Mouse (Mus musculus) midbrain, embryonic 10.5 days (tissue): ENCODE data around the gene Prmt3. TPM values are rescaled to one million over a fixed set of nuclear protein-coding genes. Genes with fewer than 3 reads are reported as not detected.

ENCODE experiments used
- DNase-seq: peaks from one replicate; pipeline ENCODE4 v3.0.0-alpha.2; 2017; ENCODE audit warnings: low spot score
- H3K27ac ChIP-seq: fragments of 300-500 bp; sonication (generic); replicated peaks from 2 replicates; pipeline ENCODE4 v1.5.1; 2016; ENCODE audit warnings: mild to moderate bottlenecking
- H3K27me3 ChIP-seq: fragments of 300-500 bp; sonication (generic); 2 replicates; pipeline ENCODE4 v1.6.1; 2016; ENCODE audit warnings: low read depth, mild to moderate bottlenecking; ENCODE audit not compliant: poor library complexity, severe bottlenecking
- H3K36me3 ChIP-seq: fragments of 300-500 bp; sonication (generic); 2 replicates; pipeline ENCODE4 v1.6.1; 2016; ENCODE audit warnings: mild to moderate bottlenecking, moderate library complexity
- H3K4me1 ChIP-seq: fragments of 300-500 bp; sonication (generic); 2 replicates; pipeline ENCODE4 v1.6.1; 2016
- H3K4me3 ChIP-seq: fragments of 300-500 bp; sonication (generic); 2 replicates; pipeline ENCODE4 v1.5.1; 2016; ENCODE audit warnings: mild to moderate bottlenecking, moderate library complexity
- H3K9me3 ChIP-seq: fragments of 300-500 bp; sonication (generic); replicated peaks from 2 replicates; pipeline ENCODE4 v1.6.1; 2016; ENCODE audit warnings: mild to moderate bottlenecking
- WGBS: fragments of 180-500 bp; shearing (Covaris S2); methylation state at CpG from one replicate; pipeline ENCODE4 v1.1.7; 2016; 5-methylcytosine and 5-hydroxymethylcytosine counted together
- polyA plus RNA-seq: library from polyadenylated mRNA; unstranded; fragments of >200 nt; fragmentation: Nextera tagmentation; extraction: Ambion mirVana; gene quantifications from 2 replicates; pipeline ENCODE4 v1.2.1, GENCODE M21; 2016

Gene Prmt3
- polyA plus RNA-seq, 1 experiment from 2014 or later: 81.2 TPM

DNA sequence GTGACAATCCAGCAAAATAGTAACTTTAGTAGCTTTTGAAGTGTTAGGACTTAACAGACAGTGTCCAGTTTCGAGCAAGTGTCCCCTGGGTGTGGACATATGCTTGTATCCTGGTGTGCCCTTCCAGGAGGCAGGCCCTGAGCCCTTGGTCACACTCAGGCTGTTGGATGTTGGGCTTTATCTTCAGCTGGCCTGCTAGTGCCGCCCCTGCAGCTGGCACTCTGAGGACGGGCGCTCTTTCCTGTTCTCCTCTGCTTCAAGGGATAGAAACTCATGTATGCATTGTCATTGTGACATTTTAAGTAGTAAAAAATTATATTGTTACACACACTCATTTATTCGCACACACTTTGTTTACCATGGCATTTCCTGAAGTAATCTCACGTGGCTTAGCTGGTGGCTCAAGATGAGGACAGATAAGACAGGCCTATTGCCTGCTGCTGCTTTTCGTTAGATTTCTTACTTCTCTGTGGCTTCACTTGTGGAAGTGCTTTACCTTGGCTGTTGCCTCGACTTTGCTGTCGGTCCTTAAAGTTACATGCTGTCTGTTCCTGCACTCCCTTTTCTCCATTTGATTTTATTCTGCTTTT, 29.0 kb downstream of the Prmt3 start:
- 90% methylated on average over 9 of the region's 9 CpGs for WGBS
- H3K4me3 ChIP-seq: no peak overlapping the region
- peaks cover 4% of the 10 kb centered on the region; the same call in 1 of the 2 replicates for H3K27me3 ChIP-seq
- peaks cover 11% of the 10 kb centered on the region for H3K4me1 ChIP-seq
- H3K27ac ChIP-seq: no peak overlapping the region
- DNase-seq: no peak
- peaks cover 54% of the 10 kb centered on the region for H3K36me3 ChIP-seq
- H3K9me3 ChIP-seq: no peaks in the 10 kb centered on the region

DNA sequence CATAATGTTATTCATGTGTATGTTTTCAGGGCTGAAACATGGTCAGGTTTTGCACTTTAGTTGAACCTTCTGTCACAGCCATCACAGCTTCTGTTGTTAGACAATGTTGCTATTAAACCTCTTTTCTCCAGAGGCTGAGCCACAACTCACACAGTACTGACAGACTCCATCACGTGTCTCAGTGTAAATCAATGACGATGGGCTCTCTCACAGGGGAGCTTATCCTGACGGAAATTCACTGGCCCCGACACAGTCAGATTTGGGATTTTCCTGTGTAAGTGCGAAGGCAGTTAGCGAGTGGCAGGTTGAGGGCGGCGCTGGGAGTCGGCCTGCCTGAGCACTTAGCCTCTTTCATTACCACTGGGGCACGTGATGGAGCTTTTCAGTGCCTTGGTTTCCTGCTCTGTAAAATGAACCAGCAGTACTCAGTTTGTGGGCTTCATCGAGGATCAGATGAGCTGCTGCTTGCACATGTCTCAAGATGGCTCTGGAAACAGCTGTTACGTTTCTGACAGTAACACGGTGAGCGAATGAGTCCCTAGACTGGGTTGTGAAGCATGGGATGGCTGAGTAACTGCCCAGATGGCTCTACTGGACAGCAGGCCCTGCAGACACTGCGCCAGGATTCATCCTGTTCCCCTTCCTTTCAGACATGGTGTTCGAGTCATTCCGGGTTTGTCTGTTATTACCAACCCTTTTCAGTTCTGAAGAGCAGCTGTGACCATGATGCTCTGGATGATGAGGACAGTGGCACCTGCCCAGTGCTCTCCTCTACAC, 29.9 kb downstream of the Prmt3 start:
- no peak for DNase-seq
- no peak overlapping the region for H3K27ac ChIP-seq
- WGBS: 90% methylated on average over 17 of the region's 17 CpGs
- peaks cover 11% of the 10 kb centered on the region for H3K4me1 ChIP-seq
- no peaks in the 10 kb centered on the region for H3K9me3 ChIP-seq
- peaks cover 52% of the 10 kb centered on the region for H3K36me3 ChIP-seq
- H3K4me3 ChIP-seq: no peak overlapping the region
- H3K27me3 ChIP-seq: peaks cover 4% of the 10 kb centered on the region; the same call in 1 of the 2 replicates

GRCm38 (mm10) chr7:49809100-49809499, 31.0 kb downstream of the Prmt3 start:
- no peaks in the 10 kb centered on the region for H3K9me3 ChIP-seq
- H3K27me3 ChIP-seq: peaks cover 4% of the 10 kb centered on the region; the same call in 1 of the 2 replicates
- peaks cover 11% of the 10 kb centered on the region for H3K4me1 ChIP-seq
- peaks cover 51% of the 10 kb centered on the region for H3K36me3 ChIP-seq
- WGBS: 89% methylated on average over 6 of the region's 6 CpGs
- H3K27ac ChIP-seq: no peak overlapping the region
- H3K4me3 ChIP-seq: no peak overlapping the region
- no peak for DNase-seq

DNA sequence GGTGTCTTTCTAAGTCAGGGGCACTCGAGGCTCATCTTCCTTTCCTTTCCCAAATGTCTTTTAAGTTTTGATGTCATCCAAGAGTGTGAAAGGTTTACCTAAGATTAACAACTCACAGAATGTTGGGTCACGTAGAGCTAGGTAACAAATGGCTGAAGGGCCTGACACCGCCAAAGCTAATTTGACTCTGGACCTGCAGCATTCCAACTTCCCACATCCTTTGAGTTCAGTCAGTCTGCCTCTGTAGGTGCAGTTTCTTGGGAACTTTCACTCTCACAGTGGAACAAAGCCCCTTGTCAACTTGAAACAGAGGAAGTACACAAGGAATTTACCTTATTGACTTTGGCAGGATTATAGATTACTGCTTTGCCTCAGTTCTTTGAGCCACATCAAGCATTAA, 31.4 kb downstream of the Prmt3 start:
- DNase-seq: no peak
- 69% methylated on average over 3 of the region's 3 CpGs for WGBS
- Histone ChIP-seq H3K36me3 (peaks cover 55% of the 10 kb centered on the region), H3K4me3 (no peak overlapping the region), H3K27ac (no peak overlapping the region), H3K9me3 (no peaks in the 10 kb centered on the region), H3K4me1 (peaks cover 11% of the 10 kb centered on the region), H3K27me3 (peaks cover 4% of the 10 kb centered on the region; the same call in 1 of the 2 replicates)

- H3K9me3 ChIP-seq: no peaks in the 10 kb centered on the region
- peaks cover 11% of the 10 kb centered on the region for H3K4me1 ChIP-seq
- WGBS: 72% methylated on average over 4 of the region's 4 CpGs
- DNase-seq: no peak
- no peak overlapping the region for H3K4me3 ChIP-seq
- no peak overlapping the region for H3K27ac ChIP-seq
- peaks cover 56% of the 10 kb centered on the region for H3K36me3 ChIP-seq
- peaks cover 4% of the 10 kb centered on the region; the same call in 1 of the 2 replicates for H3K27me3 ChIP-seq
These were observed 33.2 kb downstream of the Prmt3 start for GRCm38 (mm10) chr7:49811346-49811745.

DNA sequence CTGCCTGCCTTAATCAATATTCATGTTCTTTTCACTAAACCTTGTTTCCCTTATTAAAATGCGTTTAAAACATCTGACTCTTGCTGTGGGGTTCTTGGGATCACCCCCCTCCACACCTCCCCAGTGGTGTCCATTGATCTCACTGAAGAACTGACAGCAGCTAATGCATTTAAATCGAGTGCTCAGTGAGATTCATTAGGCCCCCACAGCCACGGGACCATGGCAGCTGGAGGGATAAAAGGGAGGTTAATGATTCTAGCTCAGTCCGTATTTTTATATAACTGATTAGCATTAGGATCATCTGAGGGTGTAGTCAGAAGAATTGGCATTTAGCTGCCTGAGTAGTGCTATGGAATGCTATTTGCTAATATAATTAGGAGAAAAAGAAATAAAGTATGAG, 41.2 kb downstream of the Prmt3 start:
- Histone ChIP-seq H3K27me3 (no peaks in the 10 kb centered on the region), H3K4me3 (no peak overlapping the region), H3K27ac (no peak overlapping the region), H3K9me3 (no peaks in the 10 kb centered on the region), H3K36me3 (peaks cover 34% of the 10 kb centered on the region), H3K4me1 (peaks cover 13% of the 10 kb centered on the region)
- no peak for DNase-seq
- WGBS: 61% methylated on average over 4 of the region's 4 CpGs

- Histone ChIP-seq H3K4me3 (no peak overlapping the region), H3K4me1 (peaks cover 13% of the 10 kb centered on the region), H3K27me3 (no peaks in the 10 kb centered on the region), H3K9me3 (no peaks in the 10 kb centered on the region), H3K36me3 (peaks cover 25% of the 10 kb centered on the region), H3K27ac (no peak overlapping the region)
- DNase-seq: no peak
- WGBS: 96% methylated on average over 1 of the region's 1 CpGs
These were observed 43.2 kb downstream of the Prmt3 start for GRCm38 (mm10) chr7:49821370-49821769.

DNA sequence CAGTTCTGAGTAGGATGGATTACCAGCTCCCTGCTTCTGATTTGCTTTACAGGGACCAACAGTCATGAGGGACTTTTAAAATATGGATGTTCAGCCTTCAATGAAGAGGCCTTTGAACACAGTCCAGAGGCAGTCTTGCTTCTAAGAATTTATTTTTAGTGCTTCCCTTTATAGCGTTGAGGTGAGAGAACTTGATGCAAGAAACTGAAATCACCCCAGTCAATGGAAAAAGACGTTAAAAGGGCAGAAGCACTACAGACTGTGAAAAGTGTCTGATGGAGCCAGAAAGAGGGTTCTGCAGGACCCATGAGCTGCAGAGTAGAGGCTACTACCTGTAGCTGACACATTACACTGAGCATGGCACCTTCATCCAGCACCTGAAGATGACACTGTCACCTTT, 43.9 kb downstream of the Prmt3 start:
- 91% methylated on average over 2 of the region's 2 CpGs for WGBS
- Histone ChIP-seq H3K9me3 (no peaks in the 10 kb centered on the region), H3K4me1 (peaks cover 13% of the 10 kb centered on the region), H3K36me3 (peaks cover 32% of the 10 kb centered on the region), H3K27ac (no peak overlapping the region), H3K27me3 (no peaks in the 10 kb centered on the region), H3K4me3 (no peak overlapping the region)
- no peak for DNase-seq

GRCm38 (mm10) chr7:49823595-49823994, 45.4 kb downstream of the Prmt3 start:
- H3K27ac ChIP-seq: no peak overlapping the region
- peaks cover 11% of the 10 kb centered on the region for H3K4me1 ChIP-seq
- H3K27me3 ChIP-seq: no peaks in the 10 kb centered on the region
- peaks cover 44% of the 10 kb centered on the region for H3K36me3 ChIP-seq
- WGBS: 90% methylated on average over 4 of the region's 4 CpGs
- DNase-seq: no peak
- H3K4me3 ChIP-seq: no peak overlapping the region
- no peaks in the 10 kb centered on the region for H3K9me3 ChIP-seq

DNA sequence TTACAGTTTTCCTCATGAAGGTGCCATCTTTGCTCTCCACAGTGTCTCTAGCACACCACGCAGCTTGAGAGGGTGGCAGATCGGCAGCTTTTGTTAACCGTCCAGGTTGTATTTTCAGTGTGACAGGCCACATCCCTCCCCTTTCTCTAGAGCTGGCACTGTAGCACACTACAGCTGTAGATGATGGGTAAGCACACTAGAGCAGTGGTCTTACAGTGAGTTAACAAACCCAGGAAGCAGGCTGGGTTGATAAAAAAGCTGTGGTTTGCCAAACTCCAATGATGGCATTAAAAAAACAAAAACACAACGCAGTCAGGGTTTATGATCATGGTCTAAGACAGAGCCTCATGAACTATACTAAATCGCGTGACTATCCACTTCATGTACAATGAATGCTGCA, 45.9 kb downstream of the Prmt3 start:
- H3K4me1 ChIP-seq: peaks cover 6% of the 10 kb centered on the region
- no peak overlapping the region for H3K4me3 ChIP-seq
- H3K9me3 ChIP-seq: no peaks in the 10 kb centered on the region
- no peaks in the 10 kb centered on the region for H3K27me3 ChIP-seq
- DNase-seq: no peak
- WGBS: 94% methylated on average over 6 of the region's 6 CpGs
- no peak overlapping the region for H3K27ac ChIP-seq
- peaks cover 44% of the 10 kb centered on the region for H3K36me3 ChIP-seq

DNA sequence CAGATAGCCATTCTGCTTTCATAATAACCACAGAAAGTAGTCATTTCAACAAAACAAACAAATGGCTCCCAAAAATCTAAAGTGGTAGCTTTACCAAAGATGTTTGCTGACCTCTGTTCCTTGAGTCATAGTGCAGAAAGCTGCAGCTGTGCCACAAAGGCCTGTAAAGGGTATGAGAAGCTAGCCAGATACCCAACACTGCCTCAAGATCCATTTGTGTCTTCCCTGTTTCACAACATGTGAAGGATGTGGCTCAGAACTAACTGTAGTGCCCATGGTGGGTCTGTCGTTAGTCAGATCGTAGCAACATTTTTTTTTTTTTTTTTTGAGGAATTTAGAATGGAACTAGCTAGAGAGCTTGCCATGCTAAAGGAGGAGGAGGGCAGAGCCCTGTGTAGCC, 46.4 kb downstream of the Prmt3 start:
- Histone ChIP-seq H3K36me3 (peaks cover 49% of the 10 kb centered on the region), H3K4me1 (peaks cover 1% of the 10 kb centered on the region; the same call in 1 of the 2 replicates)
- WGBS: 96% methylated on average over 2 of the region's 2 CpGs

DNA sequence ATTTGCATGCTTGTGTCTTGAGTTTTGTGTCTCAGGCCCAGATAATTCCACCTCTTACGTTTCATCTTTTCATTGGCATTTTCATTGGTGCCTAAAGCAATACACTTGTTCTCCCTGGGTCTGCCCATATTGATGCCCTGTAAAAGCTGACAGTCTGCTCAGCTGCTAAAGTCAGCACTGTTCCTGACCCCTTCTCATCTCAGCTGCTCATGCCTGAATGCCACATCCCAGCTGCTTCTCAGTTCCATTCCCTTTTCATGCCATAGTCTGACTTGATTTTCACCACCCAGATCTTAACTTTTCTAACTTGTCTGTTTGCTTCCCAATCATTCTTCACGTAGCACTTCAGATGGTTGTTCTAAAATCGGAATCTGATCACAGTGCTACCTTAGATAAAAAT, 47.3 kb downstream of the Prmt3 start:
- Histone ChIP-seq H3K4me3 (no peak overlapping the region), H3K36me3 (peaks cover 58% of the 10 kb centered on the region), H3K27ac (no peak overlapping the region), H3K27me3 (no peaks in the 10 kb centered on the region), H3K9me3 (no peaks in the 10 kb centered on the region), H3K4me1 (no peaks in the 10 kb centered on the region)
- 94% methylated on average over 3 of the region's 3 CpGs for WGBS
- DNase-seq: no peak

More for the DNA sequence above, 46.4 kb downstream of the Prmt3 start:
- no peaks in the 10 kb centered on the region for H3K9me3 ChIP-seq
- DNase-seq: no peak
- no peaks in the 10 kb centered on the region for H3K27me3 ChIP-seq
- H3K27ac ChIP-seq: no peak overlapping the region
- H3K4me3 ChIP-seq: no peak overlapping the region

DNA sequence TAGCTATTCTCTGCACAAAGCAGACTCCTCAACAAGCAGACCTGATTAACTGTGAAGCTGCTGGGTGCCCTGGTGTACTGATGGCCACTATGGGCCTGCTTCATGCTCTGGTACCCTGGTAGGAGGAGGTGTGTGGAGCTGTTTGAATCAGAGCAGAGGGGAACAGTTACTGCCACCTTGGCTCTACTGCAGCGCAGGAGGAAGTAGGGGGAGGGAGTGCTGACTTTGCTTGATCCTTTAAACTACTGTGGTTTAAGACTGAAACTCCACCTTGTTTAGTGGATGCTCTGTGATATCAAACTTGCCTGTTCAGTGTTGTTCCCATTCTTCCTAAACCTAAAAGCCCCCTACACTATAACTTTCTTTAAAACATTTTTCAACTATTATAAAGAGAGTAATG, 49.8 kb downstream of the Prmt3 start:
- no peaks in the 10 kb centered on the region for H3K27me3 ChIP-seq
- peaks cover 64% of the 10 kb centered on the region for H3K36me3 ChIP-seq
- DNase-seq: no peak
- 96% methylated on average over 1 of the region's 1 CpGs for WGBS
- H3K4me1 ChIP-seq: no peaks in the 10 kb centered on the region
- no peak overlapping the region for H3K4me3 ChIP-seq
- no peaks in the 10 kb centered on the region for H3K9me3 ChIP-seq
- H3K27ac ChIP-seq: no peak overlapping the region
